Mouse (Mus musculus) bone marrow macrophage, adult 2 months (primary cell): ENCODE data around the gene Tgfb2. TPM values are rescaled to one million over a fixed set of nuclear protein-coding genes. Genes with fewer than 3 reads are reported as not detected.

Experiments
- H3K27ac ChIP-seq: 2 replicates; pipeline ENCODE4 v1.5.1; 2012; ENCODE audit warnings: low read depth, low read length; ENCODE audit not compliant: insufficient read depth
- H3K4me1 ChIP-seq: 2 replicates; pipeline ENCODE4 v1.6.1; 2012; ENCODE audit warnings: low read length; ENCODE audit not compliant: control insufficient read depth, insufficient read depth
- H3K4me3 ChIP-seq: 2 replicates; pipeline ENCODE4 v1.5.1; 2012; ENCODE audit warnings: mild to moderate bottlenecking, low read length, moderate library complexity; ENCODE audit not compliant: insufficient read depth
- CTCF ChIP-seq: IDR thresholded peaks from 2 replicates; pipeline ENCODE4 v1.5.1; 2012; ENCODE audit warnings: low read depth, mild to moderate bottlenecking, low read length, moderate library complexity
- POLR2A ChIP-seq: IDR thresholded peaks from 2 replicates; pipeline ENCODE4 v1.6.1; 2012; ENCODE audit warnings: mild to moderate bottlenecking, low read depth, low read length, borderline replicate concordance
- polyA plus RNA-seq: library from polyadenylated mRNA; stranded (reverse); fragments of >200 nt; gene quantifications from 2 replicates; pipeline ENCODE4 v1.2.4, GENCODE M21; 2012; ENCODE audit not compliant: missing spikeins, insufficient read depth, insufficient read length

The Tgfb2 gene
- polyA plus RNA-seq, 1 experiment = 0.55 TPM

DNA sequence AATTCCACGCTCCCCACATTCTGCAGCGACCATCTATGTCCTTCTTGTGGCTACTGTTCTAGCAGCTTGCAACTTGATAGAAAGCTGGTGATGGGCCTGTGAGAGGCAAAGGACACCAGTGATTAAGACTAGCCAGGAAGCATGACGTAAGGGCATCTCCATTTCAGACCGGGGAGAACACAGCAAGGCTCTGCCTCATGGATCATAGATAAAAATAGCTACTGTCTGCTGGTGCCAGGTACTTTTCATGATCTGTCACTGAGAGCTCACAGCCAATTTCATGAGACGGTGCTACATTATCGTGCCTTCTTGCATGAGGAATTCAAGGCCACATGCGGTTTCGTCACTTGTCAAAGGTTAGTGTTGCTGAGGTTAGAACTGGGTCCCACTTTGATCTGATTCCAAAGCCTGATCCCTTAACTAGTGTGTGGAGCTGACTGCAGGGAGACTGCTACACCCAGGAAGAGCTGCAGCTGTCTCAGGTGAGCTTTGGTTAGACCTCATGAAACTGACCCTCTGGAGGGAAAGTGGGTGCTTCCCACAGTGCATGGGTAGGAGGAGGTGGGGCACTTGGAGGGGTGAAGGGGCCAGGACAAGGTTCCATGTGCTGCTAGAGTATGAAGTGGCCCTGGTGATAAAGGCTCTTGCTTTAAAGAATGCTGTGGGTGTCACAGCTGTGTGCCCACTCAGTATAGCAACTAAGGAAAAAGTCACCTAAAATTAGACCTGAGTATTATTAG, 118.6 kb downstream of the Tgfb2 start:
- Histone ChIP-seq H3K4me1 (no peaks in the 10 kb centered on the region), H3K27ac (no peak overlapping the region), H3K4me3 (no peak overlapping the region)
- TF ChIP-seq CTCF = no peak
- no peak for TF ChIP-seq POLR2A

DNA sequence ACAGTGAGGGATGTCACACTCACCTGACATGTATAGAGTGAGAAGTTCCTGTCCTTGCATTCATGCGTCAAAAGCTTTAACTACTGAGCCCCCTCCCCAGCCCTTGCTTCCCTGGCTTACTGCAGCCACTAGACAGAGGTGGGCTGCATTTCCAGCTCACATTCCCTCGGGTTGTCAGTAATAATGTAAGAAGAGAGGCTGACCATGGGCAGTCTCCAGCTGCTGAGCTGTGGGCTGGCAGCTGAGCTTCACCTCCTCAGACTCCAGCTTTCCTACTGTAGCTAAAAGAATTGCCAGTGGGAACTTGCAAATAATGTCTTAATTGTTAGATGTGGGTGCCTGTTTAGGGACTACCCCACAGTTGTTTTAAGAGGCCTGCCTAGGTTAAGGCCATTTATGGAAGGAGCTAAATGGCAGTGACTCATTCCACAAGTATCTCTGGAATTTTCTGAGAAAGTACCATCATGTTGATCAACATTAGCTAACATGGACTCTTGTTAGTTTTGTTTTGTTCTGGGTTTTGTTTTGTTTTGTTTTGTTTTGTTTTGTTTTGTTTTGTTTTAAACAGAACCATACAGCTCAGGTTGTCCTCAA, 120.1 kb downstream of the Tgfb2 start:
- H3K27ac ChIP-seq = no peak overlapping the region
- TF ChIP-seq CTCF (no peak), POLR2A (no peak)
- H3K4me3 ChIP-seq = no peak overlapping the region
- H3K4me1 ChIP-seq = no peaks in the 10 kb centered on the region

DNA sequence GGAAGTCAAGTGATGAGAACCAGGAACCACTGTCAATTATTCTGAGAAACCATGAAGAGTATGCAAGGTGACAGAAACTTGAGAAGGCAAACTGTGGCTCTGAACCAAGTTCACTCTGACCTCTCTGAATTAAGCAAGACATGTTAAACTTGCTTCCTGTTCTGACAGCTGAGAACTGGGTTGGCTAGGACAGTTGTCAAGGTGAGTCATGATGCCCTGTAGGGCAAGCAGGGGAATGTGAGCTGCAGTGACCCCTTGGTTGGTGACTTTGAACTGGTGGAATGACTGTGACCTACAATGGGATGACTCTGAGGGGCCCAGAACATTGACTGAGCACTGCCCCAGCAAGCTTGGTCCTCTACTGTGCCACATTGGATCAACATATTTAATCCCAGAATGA, 121.9 kb downstream of the Tgfb2 start:
- no peaks in the 10 kb centered on the region for H3K4me1 ChIP-seq
- no peak for TF ChIP-seq POLR2A
- no peak for TF ChIP-seq CTCF
- no peak overlapping the region for H3K27ac ChIP-seq
- H3K4me3 ChIP-seq = no peak overlapping the region

DNA sequence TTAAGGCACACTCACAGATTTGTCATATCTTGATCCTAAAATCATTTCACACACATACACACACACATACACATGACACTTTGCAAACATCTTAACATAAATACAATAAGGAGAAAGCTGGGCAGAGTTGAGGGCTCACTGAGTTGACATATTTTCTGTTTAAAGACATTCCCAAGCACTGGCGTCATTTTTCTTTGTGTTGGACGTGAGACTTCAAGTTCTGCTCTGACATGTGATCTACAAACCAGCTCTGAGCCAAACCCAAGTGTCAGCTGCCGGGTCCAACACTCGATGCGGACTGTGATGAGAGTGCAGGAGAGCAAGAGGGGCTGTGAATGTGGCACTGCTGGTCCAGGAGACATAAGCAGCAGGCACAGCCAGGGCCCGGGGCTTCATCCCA, 123.7 kb downstream of the Tgfb2 start:
- no peaks in the 10 kb centered on the region for H3K4me1 ChIP-seq
- H3K4me3 ChIP-seq = no peak overlapping the region
- TF ChIP-seq POLR2A (no peak), CTCF (no peak)
- no peak overlapping the region for H3K27ac ChIP-seq

DNA sequence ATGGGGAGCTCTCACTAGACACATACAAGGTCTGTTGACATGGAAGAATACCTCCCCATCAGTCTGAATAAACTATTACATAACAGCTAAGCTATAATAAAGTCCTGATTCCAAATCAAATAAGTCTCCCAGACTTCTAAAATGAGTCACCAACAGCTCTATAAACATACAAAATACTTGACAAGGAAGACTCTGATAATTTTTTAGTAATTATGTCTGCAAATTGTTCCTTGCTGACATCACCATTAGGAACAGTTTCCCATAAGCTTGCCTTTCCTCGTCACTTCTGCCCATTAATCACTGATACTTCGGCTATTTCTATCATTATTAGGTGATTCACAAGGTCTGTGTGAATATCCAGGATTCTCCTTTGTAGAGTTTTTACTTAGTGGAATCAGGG, 124.1 kb downstream of the Tgfb2 start:
- Histone ChIP-seq H3K4me1 (no peaks in the 10 kb centered on the region), H3K4me3 (no peak overlapping the region), H3K27ac (no peak overlapping the region)
- TF ChIP-seq POLR2A (no peak), CTCF (no peak)

DNA sequence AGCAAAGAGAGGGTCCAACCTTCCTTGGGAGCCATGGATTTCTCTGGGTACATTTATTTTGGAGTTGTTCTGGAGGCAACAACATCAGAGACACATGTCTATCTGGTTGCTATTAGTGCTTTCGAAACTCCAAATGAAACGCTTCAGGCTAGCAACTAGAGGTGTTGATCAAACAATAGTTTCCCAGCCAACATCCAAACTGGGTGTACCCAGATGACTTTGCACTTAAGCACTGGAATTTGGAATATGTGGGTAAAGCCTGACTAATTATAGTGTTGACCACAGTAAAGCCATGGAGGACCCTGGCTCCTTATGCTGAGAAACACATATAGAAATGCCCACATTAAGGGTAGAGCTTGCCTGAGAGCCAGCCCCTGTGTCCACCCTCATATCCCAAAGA, 124.7 kb downstream of the Tgfb2 start:
- no peaks in the 10 kb centered on the region for H3K4me1 ChIP-seq
- no peak for TF ChIP-seq CTCF
- TF ChIP-seq POLR2A = no peak

DNA sequence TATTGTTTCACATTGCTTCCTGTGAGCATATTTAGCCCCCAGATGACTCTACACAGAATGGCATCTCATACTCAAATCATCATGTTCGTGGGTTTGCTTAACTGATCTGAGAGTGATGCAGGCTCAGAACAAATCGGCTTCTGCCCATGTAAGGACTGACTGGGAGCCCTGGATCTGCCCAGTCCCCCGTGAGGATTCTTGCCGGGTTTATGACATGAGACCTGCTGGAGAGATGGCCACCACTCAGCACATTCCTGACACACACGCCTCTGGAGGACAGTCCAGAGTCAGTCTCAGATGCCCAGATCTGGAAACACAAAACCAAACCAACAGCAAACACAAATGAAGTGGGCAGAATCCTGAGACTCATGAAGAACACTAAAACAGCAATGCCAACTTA, 128.5 kb downstream of the Tgfb2 start:
- Histone ChIP-seq H3K4me1 (no peaks in the 10 kb centered on the region), H3K27ac (no peak overlapping the region), H3K4me3 (no peak overlapping the region)
- TF ChIP-seq POLR2A = no peak

More for the DNA sequence above, 124.7 kb downstream of the Tgfb2 start:
- H3K4me3 ChIP-seq = no peak overlapping the region
- H3K27ac ChIP-seq = no peak overlapping the region

DNA sequence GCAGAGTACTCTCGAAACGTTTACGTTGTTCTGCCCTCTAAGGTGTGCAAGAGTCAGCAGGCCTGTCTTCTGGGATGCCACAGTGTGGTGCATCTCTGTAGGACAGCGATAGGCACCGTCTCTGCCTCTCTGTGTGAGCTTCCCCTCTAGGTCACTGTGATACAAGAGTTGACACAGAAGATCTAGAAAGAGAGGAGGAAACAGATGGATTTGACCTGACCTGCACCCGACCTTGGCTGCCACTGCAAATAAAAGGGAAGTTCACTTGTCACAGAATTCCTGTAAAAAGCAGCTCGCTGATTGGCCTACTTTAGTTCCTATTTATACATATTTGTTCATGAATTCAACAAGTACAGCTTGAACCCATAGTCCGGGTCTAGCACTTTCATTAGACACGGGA, 130.2 kb downstream of the Tgfb2 start:
- no peak overlapping the region for H3K27ac ChIP-seq
- TF ChIP-seq POLR2A (no peak), CTCF (no peak)
- H3K4me3 ChIP-seq = no peak overlapping the region
- H3K4me1 ChIP-seq = no peaks in the 10 kb centered on the region

DNA sequence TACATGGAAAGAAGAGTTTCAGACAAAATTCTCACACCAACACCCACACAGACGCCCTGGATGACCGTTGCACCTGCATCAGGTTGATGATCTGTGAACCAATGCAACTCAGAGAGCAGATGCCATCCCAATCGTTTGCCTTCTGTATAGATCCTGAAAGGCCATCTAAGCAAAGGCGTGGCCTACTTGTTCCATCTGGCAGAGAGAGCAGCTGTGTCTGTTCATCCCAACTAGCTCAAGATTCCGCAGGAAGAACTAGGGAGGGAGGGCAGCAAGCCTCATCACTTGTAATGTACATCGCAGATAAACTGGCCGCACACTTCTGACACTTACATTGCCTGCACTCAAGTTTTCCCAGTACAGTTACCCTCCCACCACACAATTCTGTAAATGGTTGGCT, 130.7 kb downstream of the Tgfb2 start:
- no peaks in the 10 kb centered on the region for H3K4me1 ChIP-seq
- TF ChIP-seq CTCF = no peak
- no peak for TF ChIP-seq POLR2A
- H3K4me3 ChIP-seq = no peak overlapping the region
- no peak overlapping the region for H3K27ac ChIP-seq

Other genes starting within 250 kb of the Tgfb2 start
- gene Rrp15, start 43.4 kb upstream of the Tgfb2 start, polyA plus RNA-seq = 5.7 and 7.3 TPM in 2 replicates